Comparison of ENCODE assay signal across 8 mouse cellular contexts in the genomic region with DNA sequence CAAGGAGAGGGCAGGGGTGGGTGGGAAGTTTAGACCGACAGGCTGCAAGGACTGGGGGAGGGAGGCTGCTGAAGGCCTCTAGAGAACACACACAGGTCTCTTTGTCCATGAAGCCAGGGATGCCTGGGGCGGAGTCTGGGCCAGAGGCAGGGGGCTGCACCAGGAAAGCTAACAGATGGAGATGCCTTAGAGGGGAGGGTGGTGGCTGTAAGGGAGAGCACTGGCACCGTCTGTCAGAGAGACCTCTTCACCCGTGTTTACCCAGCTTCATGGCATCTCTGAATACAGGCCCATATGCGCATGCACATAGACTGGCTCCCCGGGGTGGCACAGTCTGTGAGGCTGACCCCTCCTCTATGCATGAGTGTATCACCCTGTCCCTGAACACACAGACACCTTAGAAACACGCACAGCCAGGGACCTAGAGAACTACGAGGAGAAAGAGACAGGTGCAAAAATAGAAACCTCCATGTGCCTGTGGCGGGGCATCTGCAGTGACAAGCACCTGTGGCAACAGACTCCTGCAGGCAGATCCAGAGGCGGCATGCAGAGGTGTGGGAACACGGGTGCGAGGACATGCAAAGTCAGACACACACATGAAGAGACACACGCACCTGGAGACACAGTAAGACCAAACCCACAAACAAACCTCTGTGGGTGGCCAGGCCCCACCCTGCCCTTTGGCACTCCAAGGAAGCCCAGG. TPM values are rescaled to one million over a fixed set of nuclear protein-coding genes. Genes with fewer than 3 reads are reported as not detected.
A peak's percentile ranks its signal among the peaks of the same experiment; 100 is the strongest.
DNase-seq lines count a peak whose midpoint lies in the region; ATAC-seq and TF ChIP-seq lines count a peak whose summit lies in the region.

No protein-coding gene starts in this region.

- H3K4me1 ChIP-seq in heart, embryonic 10.5 days: peaks cover 85% of the 10 kb centered on the region
- H3K4me1 ChIP-seq in heart, adult 2 months (ENCODE audit: control insufficient read depth, insufficient read depth, low read length): no peaks in the 10 kb centered on the region
- H3K4me1 ChIP-seq in hindbrain, embryonic 16.5 days (ENCODE audit: control insufficient read depth, insufficient read depth, low read depth, low read length): peaks cover 54% of the 10 kb centered on the region
- H3K4me1 ChIP-seq in neural tube, embryonic 12.5 days: peaks cover 67% of the 10 kb centered on the region

- intact Hi-C loops in heart, adult 2 months (cut with DNase I): no loop called here

- peak; percentile 28 for ATAC-seq in hindbrain, embryonic 16.5 days
- peak; percentile 51 for ATAC-seq in neural tube, embryonic 12.5 days (ENCODE audit: low FRiP score, low read depth)

- no peak for TF ChIP-seq EP300 in heart, adult 2 months (IDR thresholded peaks at IDR 0.05; ENCODE audit: insufficient read depth, low read depth, low read length)

- no peak for TF ChIP-seq POLR2A in heart, adult 2 months (IDR thresholded peaks at IDR 0.05; ENCODE audit: insufficient read depth, low read depth, low read length)

- no peaks in the 10 kb centered on the region for H3K9me3 ChIP-seq in heart, embryonic 10.5 days
- H3K9me3 ChIP-seq in hindbrain, embryonic 16.5 days (ENCODE audit: control insufficient read depth, low read length): no peaks in the 10 kb centered on the region
- no peaks in the 10 kb centered on the region for H3K9me3 ChIP-seq in neural tube, embryonic 12.5 days

- DNase-seq in heart, embryonic 10.5 days (ENCODE audit: low spot score): no peak
- no peak for DNase-seq in heart, adult 2 months
- DNase-seq in embryo, embryonic 9.5 days (ENCODE audit: extremely low spot score): peak; percentile 52
- no peak for DNase-seq in gastrocnemius, adult 18-20 months (ENCODE audit: low spot score)
- no peak for DNase-seq in urinary bladder, postnatal 36 days (ENCODE audit: low spot score in 2 of 2)
- no peak for DNase-seq in gastrocnemius, postnatal 4 days (ENCODE audit: low spot score in 2 of 2)

- peak overlapping the region; percentile 79; the same call in 1 of the 2 replicates for H3K27ac ChIP-seq in heart, embryonic 10.5 days
- no peak overlapping the region for H3K27ac ChIP-seq in heart, adult 2 months
- peak overlapping the region; percentile 78 for H3K27ac ChIP-seq in hindbrain, embryonic 16.5 days (ENCODE audit: low read depth, low read length)
- peak overlapping the region; percentile 54 for H3K27ac ChIP-seq in neural tube, embryonic 12.5 days

- no peak for TF ChIP-seq CTCF in heart, adult 2 months (IDR thresholded peaks at IDR 0.05)

- H3K4me3 ChIP-seq in heart, embryonic 10.5 days: no peak overlapping the region
- no peak overlapping the region for H3K4me3 ChIP-seq in heart, adult 2 months
- H3K4me3 ChIP-seq in hindbrain, embryonic 16.5 days (ENCODE audit: low read length): no peak overlapping the region
- H3K4me3 ChIP-seq in neural tube, embryonic 12.5 days: no peak overlapping the region

- no peaks in the 10 kb centered on the region for H3K79me2 ChIP-seq in heart, adult 2 months (replicated peaks; ENCODE audit: control insufficient read depth, insufficient read depth, low read length)

- H3K36me3 ChIP-seq in heart, embryonic 10.5 days: peaks cover 26% of the 10 kb centered on the region
- no peaks in the 10 kb centered on the region for H3K36me3 ChIP-seq in heart, adult 2 months (ENCODE audit: control insufficient read depth, insufficient read depth, low read length)
- peaks cover 6% of the 10 kb centered on the region; the same call in 1 of the 2 replicates for H3K36me3 ChIP-seq in hindbrain, embryonic 16.5 days (ENCODE audit: control insufficient read depth, insufficient read depth, low read length)
- H3K36me3 ChIP-seq in neural tube, embryonic 12.5 days: peaks cover 40% of the 10 kb centered on the region

- H3K4me2 ChIP-seq in hindbrain, embryonic 16.5 days (ENCODE audit: low read length): peak overlapping the region; percentile 86
- H3K4me2 ChIP-seq in neural tube, embryonic 12.5 days (replicated peaks): peak overlapping the region; percentile 90

- 46% methylated on average over 13 of the region's 13 CpGs for WGBS in heart, embryonic 10.5 days
- 76% methylated on average over 13 of the region's 13 CpGs for WGBS in heart, adult 2 months
- WGBS in hindbrain, embryonic 16.5 days: 36% methylated on average over 13 of the region's 13 CpGs
- 39% methylated on average over 13 of the region's 13 CpGs for WGBS in neural tube, embryonic 12.5 days

- no peak overlapping the region for H3K9ac ChIP-seq in heart, adult 2 months (ENCODE audit: low read depth, low read length)
- peak overlapping the region; percentile 72 for H3K9ac ChIP-seq in hindbrain, embryonic 16.5 days (ENCODE audit: low read depth, low read length)
- H3K9ac ChIP-seq in neural tube, embryonic 12.5 days: peak overlapping the region; percentile 29

- no peaks in the 10 kb centered on the region for H3K27me3 ChIP-seq in heart, embryonic 10.5 days (ENCODE audit: insufficient read depth, poor library complexity, severe bottlenecking)
- no peaks in the 10 kb centered on the region for H3K27me3 ChIP-seq in heart, adult 2 months (ENCODE audit: control insufficient read depth, insufficient read depth, low read length)
- H3K27me3 ChIP-seq in hindbrain, embryonic 16.5 days (replicated peaks; ENCODE audit: control insufficient read depth, insufficient read depth, low read length): no peaks in the 10 kb centered on the region
- H3K27me3 ChIP-seq in neural tube, embryonic 12.5 days (replicated peaks): no peaks in the 10 kb centered on the region

RNA-seq across cellular contexts. Expression of a gene that starts 29.3 kb away (rescaled TPM):
- polyA plus RNA-seq in heart, embryonic 10.5 days (2016; fragmentation: Nextera tagmentation; extraction: Ambion mirVana): 43.8 and 59.3 TPM in 2 replicates
- total RNA-seq in heart, adult 2 months (2021): 1 to 10 TPM; 5.8 to 6.3 TPM
- polyA plus RNA-seq in heart, adult 2 months (2012; rRNA removed): 6.6 and 7.8 TPM in 2 replicates
- polyA plus RNA-seq in hindbrain, embryonic 16.5 days (2015; fragmentation: Nextera tagmentation; extraction: Ambion mirVana): 71.7 and 88.1 TPM in 2 replicates
- polyA plus RNA-seq in neural tube, embryonic 12.5 days (2016; fragmentation: Nextera tagmentation; extraction: Ambion mirVana): 109 and 122 TPM in 2 replicates
- total RNA-seq in gastrocnemius, adult 18-20 months (2021): 1 to 10 TPM; 2.0 to 2.2 TPM
- 10 to 100 TPM; 28.9 to 30.0 TPM for total RNA-seq in gastrocnemius, postnatal 4 days (2021)
